Mouse (Mus musculus) heart, postnatal 0 days (tissue): ENCODE results near the gene Smtn.

Experiments
- CTCF ChIP-seq: IDR thresholded peaks from 2 replicates; pipeline ENCODE4 v1.5.1; 2016; ENCODE audit warnings: antibody characterized with exemption, control low read depth, low read depth
- EP300 ChIP-seq: IDR thresholded peaks from 2 replicates; pipeline ENCODE4 v1.6.1; 2016; ENCODE audit warnings: antibody characterized with exemption, low read depth

DNA sequence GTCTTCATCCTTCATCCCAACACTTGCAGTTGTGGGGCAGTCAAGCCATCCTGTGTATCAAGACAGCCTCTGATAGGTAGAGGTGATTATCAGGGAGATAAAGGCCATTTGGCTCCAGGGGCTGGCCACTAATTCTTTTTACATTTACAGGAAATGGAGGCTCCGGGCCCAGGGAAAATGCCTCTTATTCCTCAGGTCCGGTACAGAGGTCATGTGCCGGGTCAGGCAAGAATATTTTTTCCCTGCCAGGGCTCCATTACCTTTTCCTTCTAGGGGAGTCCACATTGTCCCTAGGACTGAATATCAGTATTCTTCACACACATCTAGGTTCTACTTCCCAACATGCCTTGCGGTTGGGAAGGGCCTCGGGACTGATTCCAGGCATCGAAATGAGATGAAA lies 31.8 kb upstream of the Smtn start:
- TF ChIP-seq EP300 (no peak), CTCF (no peak)
